Mouse (Mus musculus) liver, adult 2 months (tissue): ENCODE measurements around the gene Usp48.

ENCODE experiments used
- CTCF ChIP-seq: fragments of 200-500 bp; IDR thresholded peaks from 2 replicates; pipeline ENCODE4 v1.5.1; 2011; ENCODE audit warnings: low read depth, low read length, control low read depth
- POLR2A ChIP-seq: fragments of 200-500 bp; IDR thresholded peaks from 2 replicates; pipeline ENCODE4 v1.6.1; 2011; ENCODE audit warnings: low read length, control low read depth; ENCODE audit not compliant: insufficient read depth; ENCODE audit errors: extremely low read depth

- TF ChIP-seq CTCF, result no peak
- no peak for TF ChIP-seq POLR2A
These were observed 48.0 kb upstream of the Usp48 start for GRCm38 (mm10) chr4:137545568-137545967.
